In genomic region chr4:111414399-111414798, GRCm38 (mm10) we compare ENCODE assay signal across 8 mouse cellular contexts. TPM values are rescaled to one million over a fixed set of nuclear protein-coding genes. Genes with fewer than 3 reads are reported as not detected.
DNase-seq lines count a peak whose midpoint lies in the region; ATAC-seq and TF ChIP-seq lines count a peak whose summit lies in the region.

No protein-coding gene starts in this region.

- H3K4me2 ChIP-seq in forebrain, embryonic 15.5 days (replicated peaks): peak overlapping the region; percentile 75
- peak overlapping the region; percentile 75 for H3K4me2 ChIP-seq in hindbrain, postnatal 0 days (ENCODE audit: low read depth, low read length)

- H3K27me3 ChIP-seq in erythroblast, embryonic 14.5 days (ENCODE audit: control insufficient read depth): peaks cover 33% of the 10 kb centered on the region
- no peaks in the 10 kb centered on the region; the same call in 1 of the 2 replicates for H3K27me3 ChIP-seq in forebrain, embryonic 15.5 days
- no peaks in the 10 kb centered on the region; the same call in 1 of the 2 replicates for H3K27me3 ChIP-seq in hindbrain, postnatal 0 days (ENCODE audit: insufficient read depth, low read length)

- H3K9me3 ChIP-seq in erythroblast, embryonic 14.5 days (ENCODE audit: control insufficient read depth, low read length): no peaks in the 10 kb centered on the region
- H3K9me3 ChIP-seq in ES-E14 (ENCODE audit: control insufficient read depth, insufficient read depth, low read depth, low read length): no peaks in the 10 kb centered on the region
- no peaks in the 10 kb centered on the region for H3K9me3 ChIP-seq in forebrain, embryonic 15.5 days
- H3K9me3 ChIP-seq in hindbrain, postnatal 0 days (ENCODE audit: low read length): no peaks in the 10 kb centered on the region

- WGBS in forebrain, embryonic 15.5 days: 3% methylated on average over 6 of the region's 6 CpGs
- WGBS in hindbrain, postnatal 0 days: under 1% methylated on average over 6 of the region's 6 CpGs

- no peak for ATAC-seq in erythroblast, adult 5-6 weeks (replicated peaks; ENCODE audit: low FRiP score, poor library complexity, severe bottlenecking)
- ATAC-seq in forebrain, embryonic 15.5 days (replicated peaks): peak; percentile 62
- ATAC-seq in hindbrain, postnatal 0 days: peak; percentile 64

- no peak for TF ChIP-seq CTCF in hindbrain, postnatal 0 days (IDR thresholded peaks at IDR 0.05; ENCODE audit: low read depth)

- no peaks in the 10 kb centered on the region for H3K4me1 ChIP-seq in erythroblast, embryonic 14.5 days (ENCODE audit: control insufficient read depth)
- H3K4me1 ChIP-seq in ES-E14 (ENCODE audit: control insufficient read depth in 2 of 2, insufficient read depth in 2 of 2, low read length in 2 of 2, poor library complexity in 1 of 2): peaks cover 0 to 10% of the 10 kb centered on the region in 2 experiments; a peak in 2 of 4 replicates
- peaks cover 28% of the 10 kb centered on the region for H3K4me1 ChIP-seq in forebrain, embryonic 15.5 days
- peaks cover 13% of the 10 kb centered on the region for H3K4me1 ChIP-seq in hindbrain, postnatal 0 days (ENCODE audit: insufficient read depth, low read length)

- in situ Hi-C loops in ES-E14 (cut with MboI; ENCODE audit: low sequenced_read_pairs in 2 of 2, unreplicated experiment in 2 of 2): no loop called here

- H3K9ac ChIP-seq in ES-E14 (ENCODE audit: insufficient read depth, low read depth, low read length, poor library complexity, severe bottlenecking): peak overlapping the region; percentile 52
- H3K9ac ChIP-seq in forebrain, embryonic 15.5 days (replicated peaks): peak overlapping the region; percentile 97
- H3K9ac ChIP-seq in hindbrain, postnatal 0 days (replicated peaks; ENCODE audit: low read length): peak overlapping the region; percentile 91

- no peak for DNase-seq in ES-E14 (ENCODE audit: low read depth, low spot score)
- DNase-seq in hindbrain, postnatal 0 days (ENCODE audit: low spot score): no peak
- DNase-seq in lung, postnatal 10 days: peak; percentile 16
- no peak for DNase-seq in right cerebral cortex, adult 2 months (ENCODE audit: low spot score in 2 of 2)
- DNase-seq in spleen, adult 18-20 months: no peak

- H3K27ac ChIP-seq in ES-E14 (ENCODE audit: insufficient read depth, low read depth, low read length, poor library complexity, severe bottlenecking): peak overlapping the region; percentile 77
- H3K27ac ChIP-seq in forebrain, embryonic 15.5 days (replicated peaks): no peak overlapping the region; the same call in 1 of the 2 replicates
- peak overlapping the region; percentile 86; the same call in 1 of the 2 replicates for H3K27ac ChIP-seq in hindbrain, postnatal 0 days

- H3K36me3 ChIP-seq in erythroblast, embryonic 14.5 days (ENCODE audit: control insufficient read depth): no peaks in the 10 kb centered on the region
- H3K36me3 ChIP-seq in ES-E14 (ENCODE audit: control insufficient read depth, insufficient read depth, low read length, poor library complexity, severe bottlenecking): no peaks in the 10 kb centered on the region; the same call in 1 of the 2 replicates
- 0 out of 2 replicates have a peak, but pooled peaks cover 5% of the 10 kb centered on the region for H3K36me3 ChIP-seq in forebrain, embryonic 15.5 days
- no peaks in the 10 kb centered on the region for H3K36me3 ChIP-seq in hindbrain, postnatal 0 days (ENCODE audit: insufficient read depth, low read length)

- H3K4me3 ChIP-seq in erythroblast, embryonic 14.5 days (replicated peaks): peak overlapping the region; percentile 40
- H3K4me3 ChIP-seq in ES-E14 (ENCODE audit: insufficient read depth in 1 of 2, low read depth in 1 of 2, low read length in 2 of 2, poor library complexity in 1 of 2, severe bottlenecking in 1 of 2): peak overlapping the region; percentile 78 to 81
- H3K4me3 ChIP-seq in forebrain, embryonic 15.5 days: peak overlapping the region; percentile 93
- peak overlapping the region; percentile 83 for H3K4me3 ChIP-seq in hindbrain, postnatal 0 days (ENCODE audit: low read length)

TF ChIP-seq in ES-E14, 5 proteins besides CTCF, POLR2A, EP300 and RAD21:
- no peak for TF ChIP-seq MAFK (IDR thresholded peaks at IDR 0.05; ENCODE audit: insufficient read depth, low read depth, low read length)
- TF ChIP-seq HCFC1 (IDR thresholded peaks at IDR 0.05; ENCODE audit: borderline replicate concordance, insufficient read depth, low read length): no peak
- TF ChIP-seq ZNF384 (IDR thresholded peaks at IDR 0.05; ENCODE audit: low read depth, low read length): no peak

RNA-seq across cellular contexts. Expression of gene Bend5, which starts 0.4 kb away (rescaled TPM):
- polyA plus RNA-seq in erythroblast, embryonic 14.5 days (2012): not detected in 2 replicates
- total RNA-seq in erythroblast, adult 5-6 weeks (2015; ENCODE audit: low replicate concordance): not detected in 2 replicates
- 0.94 TPM in 1 of 2 replicates, not detected in the other for total RNA-seq in erythroblast, adult 5-6 weeks (2017; ENCODE audit: low replicate concordance)
- 2.4 and 6.9 TPM in 2 replicates for total RNA-seq in ES-E14 (2012; rRNA removed)
- 59.8 and 60.4 TPM in 2 replicates for polyA plus RNA-seq in forebrain, embryonic 15.5 days (2015; fragmentation: Nextera tagmentation; extraction: Ambion mirVana)
- 30.6 and 32.1 TPM in 2 replicates for total RNA-seq in hindbrain, postnatal 0 days (2014; rRNA removed)
- polyA plus RNA-seq in hindbrain, postnatal 0 days (2015; fragmentation: Nextera tagmentation; extraction: Ambion mirVana): 48.9 and 50.0 TPM in 2 replicates

Comparison
In these comparisons a context has a peak if more than half of its experiments do, and no peak if none do; other contexts are left out.
1. H3K4me3 ChIP-seq: peak in every context shown above with its lines; median percentile 93 in forebrain, embryonic 15.5 days; 83 in hindbrain, postnatal 0 days; 80 in ES-E14; 40 in erythroblast, embryonic 14.5 days.